Mouse (Mus musculus): ENCODE measurements around the gene Apol8. TPM values are rescaled to one million over a fixed set of nuclear protein-coding genes. Genes with fewer than 3 reads are reported as not detected.
"Not testable (repeated sequence)": the region's sequence is repeated elsewhere in the genome, so short reads cannot be mapped to it uniquely, and the experiment has no call there.

The Apol8 gene
- polyA plus RNA-seq, 1 experiment = 5.9 TPM

GRCm38 (mm10) chr15:77744632-77745031 lies 12.2 kb downstream of the Apol8 start:
- WGBS = 64% methylated on average over 5 of the region's 5 CpGs
- Histone ChIP-seq H3K27me3 (ENCODE audit: control insufficient read depth, insufficient read depth, low read length) (no peaks in the 10 kb centered on the region), H3K36me3 (ENCODE audit: control insufficient read depth, insufficient read depth, low read length) (no peaks in the 10 kb centered on the region), H3K4me3 (ENCODE audit: extremely low read depth, insufficient read depth, insufficient read length) (no peak overlapping the region), H3K27ac (ENCODE audit: insufficient read depth, low read length) (no peak overlapping the region), H3K4me1 (ENCODE audit: control insufficient read depth, insufficient read depth, insufficient read length) (no peaks in the 10 kb centered on the region)
- DNase-seq (ENCODE audit: low read depth in 1 of 2, low spot score in 2 of 2) = no peak
- no peak for TF ChIP-seq CTCF (IDR thresholded peaks at IDR 0.05; ENCODE audit: extremely low read depth, insufficient read depth, insufficient read length, insufficient replicate concordance)
- no peak for TF ChIP-seq POLR2A (IDR thresholded peaks at IDR 0.05; ENCODE audit: low read depth, low read length)

DNA sequence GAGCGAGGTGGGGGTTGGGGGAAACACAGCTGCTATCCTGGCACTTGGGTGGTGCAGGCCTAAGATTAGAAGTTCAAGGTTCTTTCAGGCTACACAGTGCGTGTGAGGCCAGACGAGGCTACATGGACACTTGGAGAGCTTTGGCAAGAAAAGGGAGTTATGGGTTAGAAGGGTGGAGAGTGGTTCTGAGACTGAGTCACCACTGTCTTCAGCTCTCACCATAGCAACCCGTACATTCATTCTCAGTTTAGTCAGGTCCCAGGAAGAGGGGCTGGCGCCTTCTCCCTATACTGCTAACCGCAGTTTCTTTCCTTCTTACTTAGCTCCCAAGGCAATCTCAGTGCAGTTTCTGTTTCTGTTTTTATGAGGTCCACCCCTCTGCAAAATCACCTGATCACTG lies 15.2 kb downstream of the Apol8 start:
- H3K36me3 ChIP-seq (ENCODE audit: control insufficient read depth, insufficient read depth, low read length); H3K4me1 ChIP-seq (ENCODE audit: control insufficient read depth, insufficient read depth, insufficient read length); H3K27ac ChIP-seq (ENCODE audit: insufficient read depth, low read length); H3K27me3 ChIP-seq (ENCODE audit: control insufficient read depth, insufficient read depth, low read length); H3K4me3 ChIP-seq (ENCODE audit: extremely low read depth, insufficient read depth, insufficient read length); DNase-seq (ENCODE audit: low read depth in 1 of 2, low spot score in 2 of 2): not testable (repeated sequence)
- 90% methylated on average over 6 of the region's 6 CpGs for WGBS

DNA sequence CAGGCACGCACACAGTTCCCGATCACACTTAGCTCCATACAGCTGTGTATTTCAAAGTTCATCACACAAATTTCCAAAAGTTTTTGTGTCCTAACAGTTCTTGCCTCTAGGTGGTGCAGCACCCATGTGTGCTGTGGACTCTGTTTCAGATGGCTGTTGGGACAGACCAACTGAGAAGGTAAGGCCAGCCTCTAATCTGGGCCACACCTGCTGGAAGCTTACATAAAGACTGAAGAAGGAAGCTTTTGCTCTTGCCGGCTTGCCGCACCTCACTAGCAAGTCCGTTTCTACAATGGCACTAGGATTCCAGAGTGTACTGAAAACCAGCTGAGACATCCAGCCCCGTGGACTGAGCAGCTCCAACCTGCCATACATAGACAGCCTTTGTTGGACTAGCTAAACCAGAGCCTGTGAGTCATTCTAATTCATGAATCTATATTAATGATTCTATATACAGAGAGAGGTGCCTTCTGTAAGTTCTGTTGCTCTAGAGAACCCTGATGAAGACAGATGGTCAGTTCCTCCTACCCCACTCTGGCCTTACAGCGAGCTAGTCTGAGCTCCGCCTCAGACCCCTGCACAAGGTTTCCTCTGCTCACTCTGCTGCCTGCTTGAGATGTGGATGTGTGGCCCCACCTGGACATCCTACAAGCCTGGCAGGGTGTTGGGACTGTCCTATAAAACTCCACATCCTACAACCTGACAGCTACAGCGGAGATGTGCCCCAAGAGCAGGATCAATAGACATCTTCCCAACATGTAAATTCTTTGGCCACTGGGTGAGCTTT lies 16.1 kb downstream of the Apol8 start:
- no peak for DNase-seq (ENCODE audit: low read depth in 1 of 2, low spot score in 2 of 2)
- H3K4me1 ChIP-seq (ENCODE audit: control insufficient read depth, insufficient read depth, insufficient read length) = no peaks in the 10 kb centered on the region
- WGBS = 75% methylated on average over 9 of the region's 9 CpGs
- no peak overlapping the region for H3K27ac ChIP-seq (ENCODE audit: insufficient read depth, low read length)
- no peaks in the 10 kb centered on the region for H3K27me3 ChIP-seq (ENCODE audit: control insufficient read depth, insufficient read depth, low read length)
- H3K4me3 ChIP-seq (ENCODE audit: extremely low read depth, insufficient read depth, insufficient read length) = no peak overlapping the region
- TF ChIP-seq POLR2A (IDR thresholded peaks at IDR 0.05; ENCODE audit: low read depth, low read length) = no peak
- no peak for TF ChIP-seq CTCF (IDR thresholded peaks at IDR 0.05; ENCODE audit: extremely low read depth, insufficient read depth, insufficient read length, insufficient replicate concordance)
- H3K36me3 ChIP-seq (ENCODE audit: control insufficient read depth, insufficient read depth, low read length) = no peaks in the 10 kb centered on the region

GRCm38 (mm10) chr15:77733903-77734302 lies 22.9 kb downstream of the Apol8 start:
- H3K4me3 ChIP-seq (ENCODE audit: extremely low read depth, insufficient read depth, insufficient read length); DNase-seq (ENCODE audit: low read depth in 1 of 2, low spot score in 2 of 2); H3K4me1 ChIP-seq (ENCODE audit: control insufficient read depth, insufficient read depth, insufficient read length); H3K36me3 ChIP-seq (ENCODE audit: control insufficient read depth, insufficient read depth, low read length); H3K27ac ChIP-seq (ENCODE audit: insufficient read depth, low read length); H3K27me3 ChIP-seq (ENCODE audit: control insufficient read depth, insufficient read depth, low read length): not testable (repeated sequence)
- WGBS = 58% methylated on average over 4 of the region's 4 CpGs

- not testable (repeated sequence) for H3K4me1 ChIP-seq (ENCODE audit: control insufficient read depth, insufficient read depth, insufficient read length); H3K27me3 ChIP-seq (ENCODE audit: control insufficient read depth, insufficient read depth, low read length); H3K36me3 ChIP-seq (ENCODE audit: control insufficient read depth, insufficient read depth, low read length); H3K4me3 ChIP-seq (ENCODE audit: extremely low read depth, insufficient read depth, insufficient read length); H3K27ac ChIP-seq (ENCODE audit: insufficient read depth, low read length)
- WGBS = 43% methylated on average over 8 of the region's 8 CpGs
- peak; percentile 24 to 56 for DNase-seq (ENCODE audit: low read depth in 1 of 2, low spot score in 2 of 2)
Measured at GRCm38 (mm10) chr15:77733380-77733779, 23.4 kb downstream of the Apol8 start.

DNA sequence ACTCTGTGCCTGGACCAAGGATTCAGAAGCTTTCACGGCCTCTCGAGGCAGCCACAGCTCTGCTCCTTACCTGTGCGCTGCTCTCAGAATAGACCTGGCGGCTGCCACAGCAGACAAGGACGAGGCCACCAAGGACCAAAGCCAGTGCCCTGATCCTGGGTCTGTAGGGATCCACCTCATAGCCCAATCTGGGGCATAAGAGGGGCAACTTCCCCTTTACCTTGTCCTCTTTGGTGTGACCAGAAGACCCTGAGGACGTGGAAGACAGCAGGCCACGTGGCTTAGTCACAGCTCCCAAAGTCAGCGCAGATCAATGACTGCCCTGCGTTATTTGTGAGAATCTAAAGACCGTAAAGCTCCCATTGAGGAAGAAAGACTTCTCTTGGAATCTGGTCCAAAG lies 24.0 kb downstream of the Apol8 start:
- H3K4me3 ChIP-seq (ENCODE audit: extremely low read depth, insufficient read depth, insufficient read length); DNase-seq (ENCODE audit: low read depth in 1 of 2, low spot score in 2 of 2): not testable (repeated sequence)

DNA sequence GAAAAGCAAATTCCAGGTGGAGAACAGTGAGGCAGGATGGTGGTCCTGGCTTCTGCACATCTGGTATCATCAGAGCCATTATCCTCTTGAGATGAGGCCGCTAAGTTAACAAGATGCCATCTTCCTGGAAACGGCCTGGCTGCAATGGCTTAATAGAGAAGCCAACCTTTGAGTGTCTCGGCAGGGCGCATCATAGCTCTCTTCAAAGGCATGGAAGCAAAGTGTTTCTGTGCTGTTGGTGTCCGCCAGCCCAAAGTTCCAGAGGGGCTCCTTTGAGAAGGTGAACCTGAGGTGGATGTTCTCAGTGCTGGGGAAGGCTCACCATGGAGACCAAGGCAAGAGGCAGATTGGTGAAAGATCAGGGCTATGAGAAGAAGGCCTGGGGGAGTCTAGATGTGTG lies 25.2 kb downstream of the Apol8 start:
- Histone ChIP-seq H3K4me1 (ENCODE audit: control insufficient read depth, insufficient read depth, insufficient read length) (peaks cover 8% of the 10 kb centered on the region; the same call in 1 of the 2 replicates), H3K27ac (ENCODE audit: insufficient read depth, low read length) (no peak overlapping the region), H3K4me3 (ENCODE audit: extremely low read depth, insufficient read depth, insufficient read length) (no peak overlapping the region), H3K36me3 (ENCODE audit: control insufficient read depth, insufficient read depth, low read length) (no peaks in the 10 kb centered on the region), H3K27me3 (ENCODE audit: control insufficient read depth, insufficient read depth, low read length) (no peaks in the 10 kb centered on the region)
- TF ChIP-seq POLR2A (IDR thresholded peaks at IDR 0.05; ENCODE audit: low read depth, low read length) = no peak
- no peak for TF ChIP-seq CTCF (IDR thresholded peaks at IDR 0.05; ENCODE audit: extremely low read depth, insufficient read depth, insufficient read length, insufficient replicate concordance)
- no peak for DNase-seq (ENCODE audit: low read depth in 1 of 2, low spot score in 2 of 2)
- WGBS = 94% methylated on average over 5 of the region's 5 CpGs

More for the DNA sequence above, 24.0 kb downstream of the Apol8 start:
- not testable (repeated sequence) for H3K27me3 ChIP-seq (ENCODE audit: control insufficient read depth, insufficient read depth, low read length); H3K27ac ChIP-seq (ENCODE audit: insufficient read depth, low read length); H3K36me3 ChIP-seq (ENCODE audit: control insufficient read depth, insufficient read depth, low read length); H3K4me1 ChIP-seq (ENCODE audit: control insufficient read depth, insufficient read depth, insufficient read length)
- WGBS = 68% methylated on average over 10 of the region's 10 CpGs

DNA sequence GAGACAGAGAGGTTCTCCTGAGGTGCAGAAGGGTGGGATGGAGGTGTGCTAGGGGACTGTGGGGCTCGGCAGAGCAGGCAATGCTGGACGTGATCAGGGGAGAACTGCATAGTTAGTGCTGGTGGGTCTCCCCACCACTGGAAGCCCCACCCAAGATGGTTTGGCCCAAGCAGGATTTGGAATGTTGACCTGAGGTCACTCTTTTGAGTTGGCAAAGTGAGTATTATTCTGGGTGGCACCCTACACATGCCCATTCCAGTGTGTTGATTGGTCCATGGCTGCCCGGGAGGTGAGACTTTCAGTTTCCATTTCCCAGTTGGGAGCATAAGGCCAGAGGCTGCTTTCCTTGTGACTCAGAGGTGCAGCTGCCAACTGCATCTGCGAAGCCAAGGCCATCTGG lies 28.1 kb downstream of the Apol8 start, which contains the start of gene Apol9b:
Gene Apol9b (plus strand): TSS at position 301 of the 400 bp plus-strand sequence.
- DNase-seq (ENCODE audit: low read depth in 1 of 2, low spot score in 2 of 2); H3K4me1 ChIP-seq (ENCODE audit: control insufficient read depth, insufficient read depth, insufficient read length); H3K27ac ChIP-seq (ENCODE audit: insufficient read depth, low read length); H3K36me3 ChIP-seq (ENCODE audit: control insufficient read depth, insufficient read depth, low read length); H3K27me3 ChIP-seq (ENCODE audit: control insufficient read depth, insufficient read depth, low read length); H3K4me3 ChIP-seq (ENCODE audit: extremely low read depth, insufficient read depth, insufficient read length): not testable (repeated sequence)
- WGBS = 87% methylated on average over 1 of the region's 4 CpGs

DNA sequence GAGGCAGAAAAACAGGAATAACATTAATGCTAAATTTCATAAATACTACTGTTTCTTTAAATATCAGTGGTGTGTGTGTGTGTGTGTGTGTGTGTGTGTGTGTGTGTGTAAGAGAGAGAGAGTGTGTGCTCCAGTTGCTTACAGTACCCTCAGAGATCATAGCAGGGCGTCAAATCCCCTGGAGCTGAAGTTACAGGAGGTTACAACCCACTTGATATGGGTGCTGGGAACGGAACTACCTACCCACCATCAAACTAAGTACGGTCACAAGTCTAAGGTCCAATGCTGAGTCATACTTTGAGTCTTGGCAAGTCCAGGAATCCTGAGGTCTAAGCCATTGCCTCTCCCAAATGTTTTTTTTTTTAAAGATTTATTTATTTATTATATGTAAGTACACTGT lies 29.1 kb downstream of the Apol8 start:
- not testable (repeated sequence) for H3K36me3 ChIP-seq (ENCODE audit: control insufficient read depth, insufficient read depth, low read length); H3K4me3 ChIP-seq (ENCODE audit: extremely low read depth, insufficient read depth, insufficient read length); H3K27me3 ChIP-seq (ENCODE audit: control insufficient read depth, insufficient read depth, low read length); DNase-seq (ENCODE audit: low read depth in 1 of 2, low spot score in 2 of 2); H3K27ac ChIP-seq (ENCODE audit: insufficient read depth, low read length); H3K4me1 ChIP-seq (ENCODE audit: control insufficient read depth, insufficient read depth, insufficient read length)
- WGBS = 84% methylated on average over 3 of the region's 3 CpGs
